Mouse (Mus musculus): ENCODE data around the gene Gm10570. TPM values are rescaled to one million over a fixed set of nuclear protein-coding genes. Genes with fewer than 3 reads are reported as not detected.

Gm10570 gene
- polyA plus RNA-seq (2012; rRNA removed): 0.08 TPM in 1 of 2 replicates, not detected in the other
- polyA plus RNA-seq (2014; fragmentation: Nextera tagmentation; extraction: Ambion mirVana): not detected in 2 replicates

GRCm38 (mm10) chr4:130308231-130309081 is at the start of gene Gm10570, which contains the start of gene Fabp3:
Gm10570 (minus strand) TSS chr4:130308674.
Fabp3 (plus strand) TSS chr4:130308595.
- H3K4me1 ChIP-seq (replicated peaks; ENCODE audit: control insufficient read depth in 2 of 2, insufficient read depth in 2 of 2, low read length in 1 of 2): peaks cover 0 to 9% of the 10 kb centered on the region in 2 experiments; a peak in 2 of 4 replicates
- peak within 1 kb of the TSS; percentile 24; the same call in 1 of the 2 replicates for H3K9ac ChIP-seq (replicated peaks)
- under 1% methylated on average over 52 of the region's 52 CpGs for WGBS (ENCODE audit: insufficient replicate concordance)
- ATAC-seq (ENCODE audit: insufficient read depth) (no peak), DNase-seq (ENCODE audit: low read depth in 3 of 3, low spot score in 3 of 3) (no peak)
- no peaks in the 10 kb centered on the region for H3K9me3 ChIP-seq (ENCODE audit: control insufficient read depth, low read length)
- peaks cover 52% of the 10 kb centered on the region for H3K27me3 ChIP-seq (ENCODE audit: control insufficient read depth, insufficient read depth, low read length)
- peak within 1 kb of the TSS; percentile 20 to 51 for H3K4me3 ChIP-seq (ENCODE audit: insufficient read depth in 1 of 2, low read depth in 2 of 2, low read length in 2 of 2)
- TF ChIP-seq CTCF (IDR thresholded peaks at IDR 0.05; ENCODE audit: low read depth): no peak
- TF ChIP-seq EP300 (IDR thresholded peaks at IDR 0.05; ENCODE audit: low read depth): no peak
- H3K27ac ChIP-seq: no peak within 1 kb of the TSS
- H3K36me3 ChIP-seq (replicated peaks; ENCODE audit: control insufficient read depth, insufficient read depth, low read depth): no peaks in the 10 kb centered on the region
- peak within 1 kb of the TSS; percentile 75 for H3K4me2 ChIP-seq (ENCODE audit: low read depth)

GRCm38 (mm10) chr4:130357946-130358345 is 49.5 kb upstream of the Gm10570 start:
- Histone ChIP-seq H3K4me1 (replicated peaks; ENCODE audit: control insufficient read depth in 2 of 2, insufficient read depth in 2 of 2, low read length in 1 of 2) (peaks cover 19 to 21% of the 10 kb centered on the region in 2 experiments), H3K4me2 (ENCODE audit: low read depth) (peak overlapping the region; percentile 89), H3K36me3 (replicated peaks; ENCODE audit: control insufficient read depth, insufficient read depth, low read depth) (peaks cover 6% of the 10 kb centered on the region), H3K27ac (no peak overlapping the region), H3K4me3 (ENCODE audit: insufficient read depth in 1 of 2, low read depth in 2 of 2, low read length in 2 of 2) (peak overlapping the region in 1 of 2 experiments; percentile 99; a peak in 1 of 4 replicates), H3K9me3 (ENCODE audit: control insufficient read depth, low read length) (no peaks in the 10 kb centered on the region), H3K9ac (replicated peaks) (no peak overlapping the region; the same call in 1 of the 2 replicates), H3K27me3 (ENCODE audit: control insufficient read depth, insufficient read depth, low read length) (no peaks in the 10 kb centered on the region)
- no peak for ATAC-seq (ENCODE audit: insufficient read depth)
- no peak for TF ChIP-seq CTCF (IDR thresholded peaks at IDR 0.05; ENCODE audit: low read depth)
- TF ChIP-seq EP300 (IDR thresholded peaks at IDR 0.05; ENCODE audit: low read depth): no peak
- DNase-seq (ENCODE audit: low read depth in 3 of 3, low spot score in 3 of 3): no peak

GRCm38 (mm10) chr4:130352588-130352987 is 44.1 kb upstream of the Gm10570 start:
- peaks cover 32% of the 10 kb centered on the region for H3K36me3 ChIP-seq (replicated peaks; ENCODE audit: control insufficient read depth, insufficient read depth, low read depth)
- WGBS (ENCODE audit: insufficient replicate concordance): 73% methylated on average over 7 of the region's 7 CpGs
- ATAC-seq (ENCODE audit: insufficient read depth) (no peak), DNase-seq (ENCODE audit: low read depth in 3 of 3, low spot score in 3 of 3) (no peak)
- no peak overlapping the region for H3K27ac ChIP-seq
- no peak overlapping the region for H3K9ac ChIP-seq (replicated peaks)
- no peaks in the 10 kb centered on the region for H3K9me3 ChIP-seq (ENCODE audit: control insufficient read depth, low read length)
- H3K4me1 ChIP-seq (replicated peaks; ENCODE audit: control insufficient read depth in 2 of 2, insufficient read depth in 2 of 2, low read length in 1 of 2): peaks cover 4 to 6% of the 10 kb centered on the region in 2 experiments; a peak in 3 of 4 replicates
- H3K4me3 ChIP-seq (ENCODE audit: insufficient read depth in 1 of 2, low read depth in 2 of 2, low read length in 2 of 2): no peak overlapping the region
- no peak overlapping the region for H3K4me2 ChIP-seq (ENCODE audit: low read depth)
- no peak for TF ChIP-seq CTCF (IDR thresholded peaks at IDR 0.05; ENCODE audit: low read depth)
- no peak for TF ChIP-seq EP300 (IDR thresholded peaks at IDR 0.05; ENCODE audit: low read depth)
- H3K27me3 ChIP-seq (ENCODE audit: control insufficient read depth, insufficient read depth, low read length): no peaks in the 10 kb centered on the region

- TF ChIP-seq EP300 (IDR thresholded peaks at IDR 0.05; ENCODE audit: low read depth) (0 out of 2 replicates have a peak, but pooled peaks have one; percentile 9), CTCF (IDR thresholded peaks at IDR 0.05; ENCODE audit: low read depth) (peak; percentile 48)
- peak; percentile 41; the same call in 1 of the 2 replicates for ATAC-seq (ENCODE audit: insufficient read depth)
- no peak overlapping the region for H3K9ac ChIP-seq (replicated peaks)
- 59% methylated on average over 16 of the region's 16 CpGs for WGBS (ENCODE audit: insufficient replicate concordance)
- no peak overlapping the region for H3K4me2 ChIP-seq (ENCODE audit: low read depth)
- no peaks in the 10 kb centered on the region for H3K9me3 ChIP-seq (ENCODE audit: control insufficient read depth, low read length)
- peaks cover 32% of the 10 kb centered on the region for H3K36me3 ChIP-seq (replicated peaks; ENCODE audit: control insufficient read depth, insufficient read depth, low read depth)
- H3K27me3 ChIP-seq (ENCODE audit: control insufficient read depth, insufficient read depth, low read length): no peaks in the 10 kb centered on the region
- peaks cover 4 to 6% of the 10 kb centered on the region in 2 experiments; a peak in 3 of 4 replicates for H3K4me1 ChIP-seq (replicated peaks; ENCODE audit: control insufficient read depth in 2 of 2, insufficient read depth in 2 of 2, low read length in 1 of 2)
- no peak overlapping the region for H3K4me3 ChIP-seq (ENCODE audit: insufficient read depth in 1 of 2, low read depth in 2 of 2, low read length in 2 of 2)
- H3K27ac ChIP-seq: peak overlapping the region; percentile 31
- DNase-seq (ENCODE audit: low read depth in 3 of 3, low spot score in 3 of 3): no peak
Observed at GRCm38 (mm10) chr4:130350690-130351422, 42.4 kb upstream of the Gm10570 start.
